Mouse (Mus musculus) ES-E14 (cell line): ENCODE data around the gene Gcnt1.

Experiments
- CHD2 ChIP-seq: IDR thresholded peaks from 2 replicates; pipeline ENCODE4 v1.6.1; 2014; ENCODE audit warnings: mild to moderate bottlenecking, low read depth, low read length, inconsistent platforms
- HCFC1 ChIP-seq: IDR thresholded peaks from 2 replicates; pipeline ENCODE4 v1.6.1; 2012; ENCODE audit warnings: low read length, inconsistent platforms, borderline replicate concordance; ENCODE audit not compliant: insufficient read depth
- MAFK ChIP-seq: IDR thresholded peaks from 2 replicates; pipeline ENCODE4 v1.6.1; 2014; ENCODE audit warnings: mild to moderate bottlenecking, low read depth, low read length, inconsistent platforms; ENCODE audit not compliant: insufficient read depth
- ZC3H11A ChIP-seq: IDR thresholded peaks from 2 replicates; pipeline ENCODE4 v1.6.1; 2012; ENCODE audit warnings: low read depth, mild to moderate bottlenecking, inconsistent platforms, low read length, borderline replicate concordance

DNA sequence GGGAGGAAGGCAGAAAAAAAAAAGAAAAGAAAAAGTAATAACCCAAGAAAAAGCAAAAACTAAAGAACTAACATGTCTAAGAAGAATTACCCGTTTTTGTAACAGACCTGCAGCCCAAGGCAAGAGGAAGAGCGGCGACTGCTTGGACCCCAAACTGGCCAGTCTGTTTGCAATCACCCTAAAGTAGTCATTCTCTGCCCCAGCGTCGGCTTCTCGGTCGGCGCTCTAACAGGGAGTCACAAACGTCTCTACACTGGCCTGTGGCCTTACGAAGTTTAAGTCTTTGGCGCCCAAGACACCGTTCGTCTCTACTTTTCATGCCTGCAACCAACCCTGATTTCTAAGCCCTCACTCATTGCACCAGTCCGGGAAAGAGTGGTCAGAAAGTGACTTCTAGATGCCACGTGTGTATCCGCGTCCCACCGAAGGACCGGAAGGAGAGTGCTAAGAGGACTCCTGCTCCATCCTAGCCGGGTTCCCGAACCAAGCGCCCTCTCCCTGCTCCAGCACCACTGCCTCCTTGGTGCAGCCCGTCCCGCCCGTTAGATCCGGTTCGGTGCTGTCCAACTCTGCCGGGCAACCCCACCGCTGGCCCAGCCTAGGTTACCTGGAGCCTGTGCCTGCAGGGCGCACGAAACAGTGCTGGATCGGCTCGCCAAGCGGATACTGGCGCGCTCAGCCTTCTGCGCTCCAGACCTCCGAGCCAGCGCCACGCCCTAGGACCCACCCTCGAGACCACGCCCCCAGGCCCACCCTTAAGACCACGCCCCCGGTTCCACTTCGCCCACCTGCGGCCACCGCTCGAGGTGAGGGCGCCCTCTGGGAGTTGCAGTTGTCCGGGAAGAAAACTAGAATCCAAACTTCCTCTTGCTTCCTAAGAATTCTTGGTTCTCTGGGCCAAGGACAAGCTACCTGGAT lies 16.4 kb downstream of the Gcnt1 start:
- TF ChIP-seq CHD2 (no peak), ZC3H11A (no peak), HCFC1 (no peak), MAFK (no peak)
